Mouse (Mus musculus): ENCODE measurements at regions not wholly inside any gene's neighbourhood (a gene's known extent, or its start where the extent isn't known, plus 50 kb on each side); places are given as distances from the start of the nearest gene placed in this dataset.
A peak's percentile ranks its signal among the peaks of the same experiment; 100 is the strongest.

GRCm38 (mm10) chr12:112235841-112236240, 89.8 kb downstream of the Kif26a start:
- no peak for DNase-seq (ENCODE audit: low read depth, low spot score)

DNA sequence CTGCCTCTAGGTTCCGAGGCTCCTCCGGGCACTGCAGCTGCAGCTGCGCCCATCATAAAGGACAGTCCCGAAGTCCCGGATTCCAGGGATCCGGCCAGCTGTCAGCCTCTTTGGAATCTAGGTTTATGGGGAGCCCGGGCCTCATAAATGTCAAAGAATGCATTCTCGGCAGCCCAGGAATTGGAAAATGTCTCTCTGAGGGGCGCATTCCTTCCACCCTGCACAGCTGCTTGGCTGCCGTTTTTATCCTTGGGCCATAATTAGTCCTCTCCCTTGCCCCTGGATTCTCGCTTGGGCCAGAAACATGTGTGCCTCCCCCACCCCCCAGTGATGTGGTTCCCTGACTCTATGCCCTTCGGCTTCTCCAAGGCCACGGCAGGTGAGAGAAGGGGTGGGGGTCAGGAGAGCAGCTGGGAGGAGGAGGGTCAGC, 91.1 kb downstream of the Kif26a start:
- DNase-seq (ENCODE audit: low read depth, low spot score) = no peak

DNA sequence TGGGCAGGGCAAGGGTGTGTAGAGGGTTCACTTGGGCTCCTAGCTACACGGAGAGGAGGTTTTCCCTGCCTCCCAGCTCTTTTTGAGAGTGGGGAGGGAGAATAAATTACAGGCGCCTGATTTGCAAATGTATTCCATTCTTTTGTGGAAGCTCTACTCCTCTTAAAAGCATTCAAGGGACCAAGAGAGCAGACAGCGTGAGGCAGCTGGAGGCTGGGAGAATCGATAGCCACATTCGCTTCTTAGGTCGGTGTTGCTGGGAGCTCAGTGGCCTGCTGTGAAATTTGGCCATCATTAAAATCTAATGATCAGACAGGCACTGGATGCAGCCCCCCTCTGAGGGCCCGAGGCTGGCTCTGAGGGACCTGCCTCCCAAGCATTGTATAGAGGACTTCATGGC, 92.8 kb downstream of the Kif26a start:
- DNase-seq (ENCODE audit: low read depth, low spot score) = peak; percentile 8

- DNase-seq (ENCODE audit: low read depth, low spot score) = no peak
Observed at GRCm38 (mm10) chr12:112241740-112242171, 95.7 kb downstream of the Kif26a start.

DNA sequence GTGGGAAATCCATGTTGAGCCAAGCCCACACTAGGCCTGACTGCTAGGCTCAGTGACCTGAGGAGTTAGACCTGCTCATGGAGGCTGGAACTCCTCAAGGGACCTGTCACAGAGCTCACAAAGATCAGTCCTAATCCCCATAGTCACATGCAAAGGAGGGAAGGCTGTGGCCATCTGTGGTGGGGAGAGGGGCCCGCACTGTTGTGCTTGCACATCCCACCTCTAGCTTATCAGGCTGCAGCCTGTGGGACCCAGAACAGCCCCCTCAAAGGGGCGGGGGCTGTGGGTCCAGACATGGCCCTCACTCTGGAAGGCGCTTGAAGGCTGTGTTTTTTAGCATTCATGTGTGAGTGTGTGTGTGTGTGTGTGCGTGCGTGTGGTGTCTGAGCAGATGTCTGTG, 97.2 kb downstream of the Kif26a start:
- no peak for DNase-seq (ENCODE audit: low read depth, low spot score)

DNA sequence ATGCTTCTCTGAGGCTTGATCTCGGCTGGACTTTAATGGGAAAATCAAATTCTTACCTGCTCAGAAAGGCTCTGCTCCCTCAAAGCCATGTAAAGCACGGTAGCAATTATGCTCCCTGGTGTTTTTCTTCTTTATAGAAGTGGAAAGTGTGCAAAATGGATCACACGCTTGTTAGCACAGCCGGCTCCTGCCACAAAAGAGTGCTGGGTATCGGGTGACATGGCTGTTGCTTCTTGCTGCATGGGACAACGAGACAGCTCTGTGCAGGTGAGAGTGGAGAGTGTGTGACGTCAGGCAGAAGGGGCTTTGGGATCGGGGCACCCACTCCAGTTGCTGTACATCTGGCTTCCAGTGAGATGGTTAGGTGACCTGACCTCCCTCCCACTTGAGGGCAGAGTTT, 104.9 kb downstream of the Kif26a start:
- DNase-seq (ENCODE audit: low read depth, low spot score) = no peak

DNA sequence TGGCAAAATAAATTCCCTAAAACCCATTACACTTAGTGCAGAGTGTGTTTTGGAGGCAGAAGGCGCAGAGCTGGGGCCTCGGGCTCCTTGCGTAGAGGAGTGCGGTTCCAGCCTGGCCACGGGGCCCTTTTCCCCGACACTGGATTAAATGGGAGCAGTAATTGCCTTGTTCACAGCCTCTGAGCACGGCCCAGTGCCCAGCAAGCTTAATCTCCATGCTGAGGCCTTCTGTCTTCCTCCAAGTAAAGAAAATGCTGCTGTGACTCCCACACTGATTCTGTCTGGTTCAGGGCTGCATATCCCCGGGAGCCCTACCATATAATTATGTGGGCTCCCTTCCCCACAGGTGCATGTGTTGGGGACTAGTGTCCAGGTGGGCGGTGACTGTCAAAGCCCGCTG, 107.5 kb downstream of the Kif26a start:
- no peak for DNase-seq (ENCODE audit: low read depth, low spot score)

GRCm38 (mm10) chr12:112255223-112255622, 109.2 kb downstream of the Kif26a start:
- no peak for DNase-seq (ENCODE audit: low read depth, low spot score)

DNA sequence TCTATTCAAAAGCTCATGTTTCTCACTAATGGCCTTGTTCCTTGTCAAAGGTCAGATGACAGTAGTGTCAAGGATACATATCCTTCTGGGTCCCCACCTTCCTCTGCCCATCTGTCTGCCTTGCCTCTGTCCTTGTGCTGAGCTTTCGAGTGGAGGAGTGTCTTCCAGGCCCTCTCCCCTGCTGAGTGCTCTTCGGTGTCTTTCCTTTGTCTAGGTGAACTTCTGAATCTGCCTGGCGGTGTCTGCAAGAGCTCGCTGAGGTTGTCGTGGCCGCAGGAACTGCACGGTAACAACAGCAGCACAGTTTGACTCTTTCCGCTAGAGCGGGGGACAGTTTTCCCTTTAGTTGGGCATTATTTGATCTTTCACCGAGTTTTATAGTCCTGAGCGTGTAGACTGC, 111.7 kb downstream of the Kif26a start:
- peak; percentile 59 for DNase-seq (ENCODE audit: low read depth, low spot score)

DNA sequence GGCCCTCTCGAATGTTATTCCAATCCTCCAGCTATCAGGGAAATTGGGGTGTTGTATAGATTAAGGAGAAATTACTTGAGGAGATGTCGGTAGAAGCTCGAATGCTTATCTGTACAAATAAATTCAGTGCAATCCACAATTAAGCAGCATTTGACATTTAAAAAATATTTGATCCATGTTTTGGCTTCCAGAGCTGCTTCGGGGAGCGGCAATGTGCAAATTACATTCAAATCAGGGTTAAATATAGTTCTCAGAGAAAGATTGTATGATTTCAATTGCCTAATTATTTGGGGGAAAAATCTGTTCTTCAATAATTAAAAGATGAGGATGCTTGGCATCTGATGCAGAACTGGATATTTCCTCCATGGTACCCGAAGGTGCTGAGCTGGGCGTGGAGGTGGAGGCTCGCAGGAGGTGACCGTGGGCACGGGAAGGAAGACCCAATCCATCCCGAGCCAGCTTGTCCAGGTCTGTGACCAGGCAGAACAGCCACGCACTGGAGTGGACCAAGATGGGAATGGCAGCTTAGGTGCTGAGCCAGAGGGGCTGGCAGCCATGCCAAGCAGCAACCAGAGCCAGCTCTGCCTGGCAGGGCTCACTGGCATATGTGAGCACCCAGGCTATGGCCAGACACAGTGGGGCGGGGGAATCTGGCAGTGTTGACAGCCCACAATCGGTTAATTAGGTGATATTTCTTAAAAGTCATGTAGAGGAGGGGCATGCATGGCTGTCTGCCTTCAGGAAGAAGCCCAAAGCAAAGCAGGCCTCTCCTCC, 117.5 kb downstream of the Kif26a start:
- DNase-seq (ENCODE audit: low read depth, low spot score) = no peak

DNA sequence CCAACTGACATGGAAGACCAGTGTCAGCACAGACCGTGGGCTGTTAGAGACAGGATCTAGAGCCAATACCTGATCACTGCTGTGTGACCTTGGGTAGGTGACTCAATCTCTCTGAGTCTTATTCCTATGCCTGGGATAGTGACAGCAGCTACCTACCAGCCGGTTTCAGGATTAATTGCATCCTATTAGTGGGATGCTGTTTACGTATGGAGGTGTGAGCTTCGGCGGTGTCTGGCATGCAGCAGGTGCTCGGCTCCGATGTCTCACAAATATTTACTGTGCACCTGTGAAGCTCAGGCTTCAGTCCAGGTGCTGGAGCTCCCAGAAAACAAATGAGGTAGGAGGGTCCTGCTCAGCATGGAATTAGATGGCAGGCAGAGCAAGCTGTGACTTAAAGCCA, 118.2 kb downstream of the Kif26a start:
- DNase-seq (ENCODE audit: low read depth, low spot score) = no peak

- DNase-seq (ENCODE audit: low read depth, low spot score) = no peak
Observed at GRCm38 (mm10) chr12:112265289-112265969, 119.4 kb downstream of the Kif26a start.

GRCm38 (mm10) chr12:112274026-112274425, 128.0 kb downstream of the Kif26a start:
- DNase-seq (ENCODE audit: low read depth, low spot score) = no peak

DNA sequence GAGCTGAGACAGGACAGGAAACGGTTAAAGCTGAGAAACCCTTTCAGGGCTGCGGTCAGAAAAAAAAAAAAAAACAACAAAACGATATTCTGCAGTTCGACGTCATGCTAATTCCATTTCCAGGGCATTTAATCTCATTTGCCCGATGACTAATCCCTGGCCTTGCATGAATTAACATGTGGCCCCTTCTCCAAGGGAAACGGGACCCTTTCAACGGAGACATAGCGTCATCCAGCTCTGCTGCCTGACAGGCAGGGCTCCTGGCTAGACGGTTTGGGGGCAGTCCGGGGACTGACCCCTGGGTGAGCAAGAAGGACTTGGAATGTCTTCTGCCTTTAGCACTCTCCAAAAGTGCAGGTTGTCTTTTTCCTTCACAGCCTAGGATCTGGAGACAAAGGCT, 128.7 kb downstream of the Kif26a start:
- no peak for DNase-seq (ENCODE audit: low read depth, low spot score)

- no peak for DNase-seq (ENCODE audit: low read depth, low spot score)
Observed at GRCm38 (mm10) chr12:112276651-112277050, 130.6 kb downstream of the Kif26a start.

- DNase-seq (ENCODE audit: low read depth, low spot score) = peak; percentile 13
Observed at GRCm38 (mm10) chr12:112277511-112277910, 131.5 kb downstream of the Kif26a start.

GRCm38 (mm10) chr12:112285096-112285495, 139.1 kb downstream of the Kif26a start:
- peak; percentile 12 for DNase-seq (ENCODE audit: low read depth, low spot score)

DNA sequence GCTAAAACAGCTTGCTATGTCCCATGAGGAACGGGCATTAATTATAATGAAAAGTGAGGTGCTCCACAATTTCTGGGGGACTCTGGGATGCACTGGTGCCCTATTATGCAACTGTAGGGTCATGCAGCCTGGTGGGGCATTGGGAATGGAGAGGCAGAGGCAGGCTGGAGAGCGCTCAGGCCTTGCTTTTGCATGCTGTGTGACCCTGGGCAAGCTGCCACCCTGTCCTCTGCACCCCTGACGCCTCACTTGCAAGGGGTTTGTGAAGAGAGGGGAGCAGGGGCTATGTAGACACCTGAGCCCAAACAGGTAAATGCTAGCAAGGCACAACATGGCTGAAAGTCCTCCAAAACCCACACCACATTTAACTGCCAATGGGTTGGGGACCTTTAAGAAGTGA, 142.8 kb downstream of the Kif26a start:
- no peak for DNase-seq (ENCODE audit: low read depth, low spot score)

- DNase-seq (ENCODE audit: low read depth, low spot score) = no peak
Observed at GRCm38 (mm10) chr12:112290299-112290698, 144.3 kb downstream of the Kif26a start.

DNA sequence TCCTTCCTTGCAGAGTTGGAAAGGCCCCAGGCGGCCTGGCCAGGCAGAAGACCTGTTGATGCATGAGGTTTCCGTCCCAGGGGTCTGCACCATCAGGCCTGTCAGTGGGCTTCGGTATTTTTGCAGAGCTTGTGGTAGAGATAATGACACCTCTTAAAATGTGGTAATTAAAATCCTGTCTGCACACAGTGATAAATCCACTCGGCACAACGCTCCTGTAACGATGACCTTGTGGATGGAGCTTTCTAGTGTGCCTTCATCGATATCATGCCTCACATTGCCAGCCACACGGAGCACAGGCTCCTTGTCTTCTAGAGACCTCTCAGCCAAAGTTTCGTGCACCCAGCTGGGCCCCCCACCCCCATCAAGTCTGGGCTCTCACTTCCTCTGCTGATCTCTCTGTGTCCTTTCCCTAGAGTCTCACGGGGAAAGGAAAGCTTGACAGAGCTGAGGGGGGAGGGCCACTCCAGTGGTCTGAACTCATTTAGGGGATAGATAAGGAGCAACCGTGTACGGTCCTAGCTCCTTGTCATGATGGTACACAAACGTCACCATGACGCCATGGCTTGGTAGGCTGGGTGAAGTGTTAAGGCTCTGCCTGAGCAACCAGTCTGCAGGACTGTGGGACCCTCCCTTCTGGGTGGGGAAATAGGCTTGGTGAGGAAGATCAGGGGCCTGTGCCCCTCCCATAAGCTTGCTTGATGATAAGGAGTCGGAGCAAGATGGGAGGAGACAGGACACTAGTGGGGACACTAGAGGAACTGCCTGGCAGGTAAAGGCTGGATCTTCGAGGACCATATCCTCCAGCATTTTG, 145.9 kb downstream of the Kif26a start:
- no peak for DNase-seq (ENCODE audit: low read depth, low spot score)

DNA sequence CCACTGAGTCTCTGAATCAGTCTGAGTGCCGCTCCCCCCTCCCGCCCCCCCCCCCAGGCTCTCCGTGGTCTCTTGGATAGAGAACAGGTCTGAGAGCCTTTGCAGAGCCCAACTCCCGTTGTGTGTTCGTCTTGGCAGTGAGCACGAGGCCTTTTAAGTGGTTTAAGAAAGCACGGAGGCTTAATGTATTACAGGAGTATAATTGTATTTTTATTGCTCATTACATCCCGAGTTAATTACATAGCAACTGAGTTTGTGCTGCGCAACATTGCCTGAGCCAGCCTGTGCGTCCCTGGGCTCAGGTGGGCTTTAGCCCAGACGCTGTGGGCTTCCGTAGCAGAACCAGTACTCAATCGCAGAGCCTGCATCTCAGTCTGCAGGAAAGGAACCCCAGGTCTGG, 147.1 kb downstream of the Kif26a start:
- no peak for DNase-seq (ENCODE audit: low read depth, low spot score)

DNA sequence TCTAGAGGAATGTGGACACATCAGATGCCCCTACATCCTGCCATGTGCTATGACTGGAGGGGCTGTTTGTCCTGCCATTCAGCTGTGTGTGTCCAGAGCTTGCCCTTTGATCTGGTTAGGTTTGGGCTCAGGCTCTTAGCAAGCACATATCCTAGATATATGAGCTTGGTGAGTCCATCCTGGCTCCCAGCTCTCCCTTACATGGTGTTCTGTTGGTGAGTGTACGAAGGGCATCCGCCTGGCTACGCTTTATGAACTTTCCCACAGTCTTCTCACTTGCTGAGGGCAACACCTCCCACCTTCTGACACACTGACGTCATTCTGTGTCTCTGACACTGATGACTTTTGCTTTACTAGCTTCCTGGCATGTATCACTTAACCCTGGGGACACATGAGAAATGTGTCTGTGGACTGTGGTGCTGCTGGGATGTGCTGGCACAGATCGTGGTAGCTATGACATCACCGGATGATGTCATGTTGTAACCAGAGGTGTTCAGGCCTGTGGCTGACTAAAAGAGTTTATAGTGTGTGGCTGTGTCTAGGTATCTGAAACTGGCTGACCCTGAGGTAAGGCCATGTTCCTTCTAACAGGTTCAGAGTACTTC, 149.4 kb downstream of the Kif26a start:
- no peak for DNase-seq (ENCODE audit: low read depth, low spot score)
